Mouse (Mus musculus): Measurements from ENCODE around the gene Cfap126.
"Not testable (repeated sequence)": the region's sequence is repeated elsewhere in the genome, so short reads cannot be mapped to it uniquely, and the experiment has no call there.

DNA sequence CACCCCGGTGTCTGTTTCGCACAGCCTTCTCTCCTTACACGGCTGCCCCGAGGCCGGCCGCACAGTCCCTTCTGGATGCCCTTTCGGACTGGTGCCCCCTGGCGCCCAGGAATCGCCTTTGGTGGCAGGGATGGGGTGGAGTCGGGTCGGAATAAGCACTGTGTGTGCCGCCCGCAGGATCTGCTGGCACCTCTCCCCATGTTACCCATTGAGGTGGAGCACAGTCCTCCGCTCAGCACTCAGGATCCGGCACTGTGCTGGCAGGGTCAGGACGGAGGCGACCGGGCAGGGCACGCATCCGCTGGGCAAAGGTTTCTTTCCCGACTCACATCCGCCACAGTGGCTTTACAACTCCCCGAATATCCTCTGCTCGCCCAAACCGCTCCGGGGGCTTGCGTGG is 35.8 kb upstream of the Cfap126 start:
- TF ChIP-seq POLR2A (IDR thresholded peaks at IDR 0.05; ENCODE audit: control insufficient read depth, extremely low read depth, insufficient read depth, low read length, poor library complexity); CTCF (IDR thresholded peaks at IDR 0.05; ENCODE audit: borderline replicate concordance, control insufficient read depth, extremely low read depth, insufficient read depth, low read length, poor library complexity): not testable (repeated sequence)
